8 mouse cellular contexts compared by ENCODE assay signal in the genomic region with DNA sequence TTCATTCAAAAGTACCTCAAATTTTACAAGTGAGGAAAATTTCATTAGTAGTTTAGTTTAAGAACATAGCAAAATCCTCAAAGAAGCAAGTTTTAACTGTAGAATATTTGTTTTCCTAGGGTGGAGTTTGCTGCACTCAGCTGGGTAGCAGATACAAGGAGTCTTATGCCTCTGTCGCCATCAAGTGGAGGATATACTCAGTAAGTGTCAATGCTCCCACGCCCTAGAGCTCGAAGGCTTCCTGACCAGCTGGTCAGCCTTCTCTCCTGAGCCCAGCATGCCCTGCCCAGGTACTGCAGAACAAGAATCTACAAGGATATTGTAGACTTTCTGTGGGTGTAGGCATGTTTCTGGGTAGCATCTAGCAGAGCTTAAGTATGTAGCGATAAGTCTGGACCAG.
A peak's percentile ranks its signal among the peaks of the same experiment; 100 is the strongest.
DNase-seq lines count a peak whose midpoint lies in the region; ATAC-seq and TF ChIP-seq lines count a peak whose summit lies in the region.

No protein-coding gene starts in this region.

- no peak for DNase-seq in gastrocnemius, adult 2 months
- no peak for DNase-seq in gastrocnemius, postnatal 36 days
- DNase-seq in midbrain, embryonic 14.5 days, result peak; percentile 46
- DNase-seq in embryo, embryonic 11 days, result peak; percentile 57
- DNase-seq in left cerebral cortex, postnatal 4 days, result peak; percentile 11
- DNase-seq in ovary, postnatal 36 days (ENCODE audit: low spot score), result no peak
- no peak for DNase-seq in layer of hippocampus, postnatal 36 days

- H3K4me1 ChIP-seq in midbrain, embryonic 14.5 days (ENCODE audit: control insufficient read depth, insufficient read depth, low read length), result no peaks in the 10 kb centered on the region
- no peaks in the 10 kb centered on the region for H3K4me1 ChIP-seq in midbrain, embryonic 16.5 days (ENCODE audit: control insufficient read depth, insufficient read depth, low read length)

- intact Hi-C loops in gastrocnemius, adult 2 months (cut with DNase I), result no loop called here
- intact Hi-C loops in gastrocnemius, postnatal 36 days (cut with DNase I), result loop anchor here (10.0 kb wide), 1 partner anchor 923 kb away; a partner anchor contains a TSS
- intact Hi-C loops in left cerebral cortex, postnatal 4 days (cut with DNase I), result no loop called here

- no peak overlapping the region for H3K27ac ChIP-seq in gastrocnemius, adult 2 months
- no peak overlapping the region for H3K27ac ChIP-seq in midbrain, embryonic 14.5 days (replicated peaks; ENCODE audit: low read depth, low read length)
- no peak overlapping the region for H3K27ac ChIP-seq in midbrain, embryonic 16.5 days (ENCODE audit: low read length)

- TF ChIP-seq CTCF in gastrocnemius, adult 2 months (IDR thresholded peaks at IDR 0.05), result peak; percentile 56

- no peak overlapping the region for H3K4me3 ChIP-seq in gastrocnemius, adult 2 months
- no peak overlapping the region for H3K4me3 ChIP-seq in midbrain, embryonic 14.5 days (replicated peaks; ENCODE audit: low read depth, low read length)
- H3K4me3 ChIP-seq in midbrain, embryonic 16.5 days (ENCODE audit: low read depth, low read length), result no peak overlapping the region

- 42% methylated on average over 4 of the region's 4 CpGs for WGBS in midbrain, embryonic 14.5 days
- WGBS in midbrain, embryonic 16.5 days, result 52% methylated on average over 4 of the region's 4 CpGs

- H3K9ac ChIP-seq in midbrain, embryonic 14.5 days (replicated peaks; ENCODE audit: low read length), result no peak overlapping the region
- H3K9ac ChIP-seq in midbrain, embryonic 16.5 days (ENCODE audit: low read depth, low read length), result no peak overlapping the region

- no peak for ATAC-seq in midbrain, embryonic 14.5 days (ENCODE audit: low FRiP score, low TSS enrichment)
- ATAC-seq in midbrain, embryonic 16.5 days, result no peak

- H3K36me3 ChIP-seq in midbrain, embryonic 14.5 days (ENCODE audit: control insufficient read depth, insufficient read depth, low read length), result no peaks in the 10 kb centered on the region
- no peaks in the 10 kb centered on the region for H3K36me3 ChIP-seq in midbrain, embryonic 16.5 days (ENCODE audit: control insufficient read depth, insufficient read depth, low read length)

- no peaks in the 10 kb centered on the region for H3K27me3 ChIP-seq in midbrain, embryonic 14.5 days (ENCODE audit: control insufficient read depth, insufficient read depth, low read length)
- no peaks in the 10 kb centered on the region for H3K27me3 ChIP-seq in midbrain, embryonic 16.5 days (ENCODE audit: control insufficient read depth, insufficient read depth, low read depth, low read length)

- H3K4me2 ChIP-seq in midbrain, embryonic 14.5 days (ENCODE audit: low read length), result no peak overlapping the region
- H3K4me2 ChIP-seq in midbrain, embryonic 16.5 days (ENCODE audit: low read length), result no peak overlapping the region

- H3K9me3 ChIP-seq in midbrain, embryonic 14.5 days (ENCODE audit: control insufficient read depth, low read length), result no peaks in the 10 kb centered on the region
- no peaks in the 10 kb centered on the region for H3K9me3 ChIP-seq in midbrain, embryonic 16.5 days (replicated peaks; ENCODE audit: control insufficient read depth, low read length, poor library complexity, severe bottlenecking)

Comparison
In these comparisons a context has a peak if more than half of its experiments do, and no peak if none do; other contexts are left out.
1. DNase-seq: peak in midbrain, embryonic 14.5 days (single experiment), embryo, embryonic 11 days (single experiment) and left cerebral cortex, postnatal 4 days (single experiment); none in gastrocnemius, adult 2 months (single experiment), gastrocnemius, postnatal 36 days (0 of 2), ovary, postnatal 36 days (single experiment) and layer of hippocampus, postnatal 36 days (0 of 2).